Mouse (Mus musculus) thymus, postnatal 4 days (tissue): ENCODE data around the gene Poldip3.

ENCODE experiments used
- DNase-seq: peaks from one replicate; pipeline ENCODE4 v3.0.0; 2021

Gene Poldip3

DNA sequence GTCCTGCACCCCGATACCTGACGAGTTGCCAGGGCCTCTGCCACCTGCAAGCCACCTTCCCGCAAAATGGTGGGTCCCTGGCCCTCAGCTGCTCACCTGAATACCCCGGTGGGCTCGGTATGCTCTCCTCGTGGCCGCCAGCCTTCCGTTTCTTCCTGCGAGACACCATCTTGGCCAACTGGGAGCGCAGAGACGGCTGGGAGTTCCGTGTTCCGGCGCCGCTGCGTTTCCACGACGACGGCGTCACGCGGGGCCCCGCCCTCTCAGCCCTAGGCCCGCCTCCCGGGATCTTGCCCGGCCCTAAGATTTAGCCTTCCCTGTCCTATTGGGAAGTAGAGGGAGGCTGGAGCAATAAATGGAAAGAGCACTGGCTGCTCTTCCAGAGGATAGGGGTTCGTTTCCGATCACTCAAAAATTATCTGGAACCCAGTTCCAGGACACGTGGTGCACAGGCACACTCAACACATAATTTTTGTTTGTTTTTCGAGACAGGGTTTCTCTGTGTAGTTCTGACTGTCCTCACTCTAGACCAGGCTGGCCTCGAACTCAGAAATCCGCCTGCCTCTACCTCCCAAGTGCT lies 26.5 kb downstream of the Poldip3 start, which contains the start of gene Rrp7a:
Gene Rrp7a (minus strand): TSS at position 236 of the 580 bp plus-strand sequence.
- DNase-seq: peak; percentile 90

DNA sequence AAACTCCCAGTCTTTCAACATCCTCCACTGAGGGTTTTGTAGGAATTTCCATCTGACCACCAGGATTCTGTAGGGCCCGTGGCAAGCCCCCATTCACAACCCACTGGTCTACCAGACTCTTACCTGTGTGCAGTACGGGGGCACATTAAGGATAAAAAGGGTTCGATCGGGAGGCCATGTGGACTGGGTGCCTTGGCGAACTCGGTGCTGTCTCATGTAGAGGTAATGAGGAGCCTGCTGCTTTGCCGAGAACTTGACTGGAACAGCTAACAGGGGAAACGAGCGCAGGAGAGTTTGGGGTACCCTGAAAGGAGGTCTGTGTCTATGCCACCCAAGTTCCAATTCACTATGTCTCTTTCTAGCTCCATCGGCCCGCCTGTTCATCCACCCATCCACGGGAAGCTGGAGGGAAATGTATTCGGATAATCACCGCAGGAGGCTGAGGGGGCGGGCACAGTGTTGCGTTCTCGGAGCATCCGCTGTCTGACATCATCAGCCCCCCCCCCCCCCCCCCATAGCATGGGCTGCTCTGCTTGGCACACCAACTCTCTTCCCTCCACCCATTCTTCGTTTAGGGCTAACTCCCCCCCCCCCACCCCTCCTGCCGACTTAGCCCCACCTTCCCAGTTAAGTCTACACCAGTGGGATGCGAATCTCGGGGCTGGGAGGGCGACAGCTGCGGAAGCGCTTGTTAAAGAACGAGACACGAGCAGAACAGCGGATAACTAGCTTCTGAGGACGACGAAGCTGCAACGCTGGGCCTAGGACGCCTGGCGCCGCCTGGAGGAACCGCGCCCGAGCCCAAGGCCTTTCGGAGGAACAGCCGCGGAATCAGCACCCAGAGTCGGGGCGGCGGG lies 27.2 kb downstream of the Poldip3 start:
- peak; percentile 73 for DNase-seq

DNA sequence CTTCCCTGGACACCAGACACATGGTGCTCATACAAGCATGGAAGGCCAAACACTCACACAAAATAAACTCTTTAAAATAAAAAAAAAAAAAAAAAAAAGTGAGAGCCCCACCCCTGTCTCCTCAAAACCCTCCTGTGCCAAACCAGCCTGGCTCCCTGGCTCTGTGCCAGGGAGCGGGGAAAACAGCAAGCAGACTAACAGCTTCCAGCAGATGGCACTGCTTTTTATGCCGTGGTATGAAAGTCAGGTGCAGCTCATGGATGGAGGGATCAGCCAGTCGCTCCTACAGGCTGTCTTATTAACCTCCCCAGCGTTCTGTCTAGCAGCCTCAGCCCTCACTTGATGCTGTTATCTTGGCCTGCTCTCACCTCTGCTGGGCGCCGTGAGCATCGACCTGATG lies 30.8 kb downstream of the Poldip3 start:
- DNase-seq: no peak

DNA sequence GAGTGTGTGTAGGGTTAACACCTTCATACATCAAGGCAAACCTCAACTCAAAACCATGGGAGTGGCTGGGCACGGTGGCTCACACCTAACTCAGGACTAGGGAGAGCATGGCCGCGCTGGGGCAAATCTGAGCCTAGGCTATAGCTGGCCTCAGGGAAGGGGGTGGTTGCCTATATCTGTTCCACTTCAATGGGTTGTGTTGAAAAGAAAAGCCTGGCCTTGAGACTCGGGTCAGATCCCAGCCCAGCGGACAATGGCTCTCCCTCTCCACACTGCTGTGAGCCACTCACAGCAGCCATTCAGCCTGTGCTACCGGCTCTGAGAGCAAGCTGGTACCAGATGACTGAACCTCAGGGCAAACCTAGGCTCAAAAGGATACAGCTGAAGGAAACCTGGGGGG lies 34.1 kb downstream of the Poldip3 start:
- DNase-seq: no peak

DNA sequence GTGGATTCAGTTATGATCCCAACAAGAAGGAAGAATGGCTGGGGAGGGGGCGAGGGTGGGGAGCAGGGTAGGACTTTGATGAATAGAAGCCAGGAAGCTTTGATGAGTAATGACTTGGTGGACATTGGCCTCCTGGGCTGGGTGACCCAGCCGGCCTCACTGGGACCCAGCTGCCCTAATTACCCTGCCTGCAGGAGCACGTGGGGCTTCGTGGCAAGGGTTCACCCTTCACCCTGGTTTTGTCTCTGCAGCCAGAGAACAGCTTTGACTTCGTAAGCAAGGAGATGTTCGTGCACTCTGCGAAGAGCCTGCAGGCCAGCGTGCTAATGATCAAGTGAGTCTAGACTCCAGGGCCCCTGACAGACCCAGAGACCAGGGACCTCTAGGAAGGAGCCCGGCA lies 35.1 kb downstream of the Poldip3 start:
- no peak for DNase-seq

DNA sequence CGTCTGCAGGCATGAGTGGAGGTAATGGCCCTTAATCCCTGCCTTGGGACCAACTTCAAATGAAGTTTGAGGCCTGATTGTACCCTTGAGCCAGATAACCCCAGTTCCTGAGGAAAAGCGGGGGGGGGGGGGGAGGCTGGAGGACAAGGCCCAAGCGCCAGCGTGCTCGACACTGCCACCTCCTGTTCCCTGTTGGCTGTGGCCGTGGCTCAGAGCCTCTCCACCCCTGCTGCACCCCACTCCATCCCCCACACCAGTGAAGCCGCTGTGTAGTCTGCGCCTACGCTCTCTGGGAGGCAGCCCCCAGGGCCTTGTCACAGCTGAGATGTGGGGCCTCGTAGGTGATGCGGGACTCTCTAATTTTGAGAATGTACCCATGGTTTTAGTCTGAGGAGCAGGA lies 36.3 kb downstream of the Poldip3 start:
- DNase-seq: peak; percentile 86

DNA sequence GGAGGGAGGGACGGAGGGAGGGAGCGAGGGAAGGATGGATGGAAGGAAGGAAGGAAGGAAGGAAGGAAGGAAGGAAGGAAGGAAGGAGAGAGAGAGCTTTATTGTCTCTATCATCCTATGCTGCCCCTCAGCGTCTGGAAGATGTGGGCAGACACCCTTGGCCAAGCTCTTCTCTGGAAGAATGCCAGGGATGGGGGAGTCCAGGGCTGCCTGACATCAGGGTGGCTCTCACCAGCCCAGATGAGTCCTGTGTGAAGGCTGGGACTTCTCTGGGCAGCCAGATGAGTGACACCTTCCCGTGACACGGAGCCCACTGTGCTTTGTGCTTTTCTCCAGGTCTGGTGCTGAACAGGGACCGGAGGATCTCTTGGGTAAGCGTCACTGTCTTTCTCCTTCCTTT lies 37.3 kb downstream of the Poldip3 start:
- no peak for DNase-seq

DNA sequence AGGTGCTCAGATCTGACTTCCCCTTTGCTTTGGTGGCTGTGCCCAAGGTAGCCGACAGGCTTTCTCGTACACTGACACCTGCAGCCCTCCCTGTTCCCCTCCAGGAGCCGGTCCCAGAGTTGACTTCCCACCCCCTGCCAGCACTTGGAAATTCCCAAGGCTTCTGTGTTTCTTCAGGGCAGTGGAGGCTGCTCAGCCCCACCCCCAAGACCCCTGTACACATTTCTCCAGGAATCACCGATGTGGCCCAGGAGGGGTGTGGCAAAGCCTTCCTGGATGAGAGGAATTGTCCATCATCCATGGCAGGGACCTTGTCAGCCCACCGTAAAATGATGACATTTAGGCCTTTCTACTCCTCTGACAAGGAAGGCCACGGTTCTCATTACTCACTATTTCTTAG lies 37.9 kb downstream of the Poldip3 start:
- no peak for DNase-seq

DNA sequence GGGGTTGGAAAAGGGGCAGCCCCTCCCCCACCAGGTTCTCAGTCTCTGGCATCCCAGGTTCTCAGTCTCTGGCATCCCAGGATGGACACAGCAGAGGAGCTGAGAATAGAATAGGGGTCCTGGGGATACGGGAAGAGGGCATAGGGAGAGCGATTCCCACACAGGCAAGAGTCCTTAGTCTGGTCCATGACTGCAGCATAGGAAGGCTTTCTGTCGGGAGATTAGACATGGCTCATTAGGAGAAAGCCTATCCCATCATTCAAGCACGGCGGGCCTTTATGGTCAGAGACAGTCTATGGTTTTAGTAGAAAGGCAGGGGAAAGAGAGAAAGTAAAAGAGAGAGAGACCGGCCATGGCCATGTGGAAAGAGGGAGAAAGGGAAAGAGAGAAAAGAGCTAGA lies 41.4 kb downstream of the Poldip3 start:
- no peak for DNase-seq

DNA sequence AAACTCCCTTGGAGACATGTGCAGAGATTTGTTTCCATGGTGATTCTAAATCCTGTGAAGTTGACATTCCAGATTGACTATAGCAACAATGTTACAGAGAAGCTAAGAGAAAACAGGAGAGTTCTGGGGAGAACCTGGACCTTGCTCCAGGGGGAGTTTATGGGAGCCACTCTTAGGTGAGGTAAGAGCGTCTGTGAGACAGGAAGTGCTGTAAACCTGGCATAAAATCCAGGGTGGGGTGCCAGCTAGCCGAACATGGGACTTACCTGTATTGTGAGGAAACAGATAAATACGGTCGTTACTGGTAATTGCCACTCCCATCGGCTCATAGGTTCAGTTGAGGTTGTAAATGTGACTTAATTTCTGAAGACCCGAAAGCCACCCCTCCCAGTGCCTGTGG lies 42.8 kb downstream of the Poldip3 start:
- DNase-seq: no peak

DNA sequence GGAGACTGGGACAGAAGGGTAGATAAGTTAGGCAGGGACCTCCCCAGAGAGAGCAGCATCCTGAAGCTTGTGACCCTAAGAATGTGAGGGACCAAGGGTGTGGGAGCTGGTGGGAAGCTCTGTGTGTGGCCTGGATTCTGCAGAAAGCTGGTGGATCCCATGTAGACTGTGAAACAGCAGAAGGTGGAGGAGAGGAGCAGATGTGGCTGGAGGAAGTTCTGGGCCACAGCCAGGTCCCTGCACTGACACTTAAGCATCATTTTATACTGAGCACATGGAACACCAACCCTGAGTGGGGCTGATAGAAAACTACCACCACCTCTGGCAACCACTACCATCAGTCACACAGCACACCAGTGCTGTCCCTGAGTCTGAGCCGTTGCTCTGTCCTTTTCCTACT lies 46.1 kb downstream of the Poldip3 start:
- DNase-seq: no peak

DNA sequence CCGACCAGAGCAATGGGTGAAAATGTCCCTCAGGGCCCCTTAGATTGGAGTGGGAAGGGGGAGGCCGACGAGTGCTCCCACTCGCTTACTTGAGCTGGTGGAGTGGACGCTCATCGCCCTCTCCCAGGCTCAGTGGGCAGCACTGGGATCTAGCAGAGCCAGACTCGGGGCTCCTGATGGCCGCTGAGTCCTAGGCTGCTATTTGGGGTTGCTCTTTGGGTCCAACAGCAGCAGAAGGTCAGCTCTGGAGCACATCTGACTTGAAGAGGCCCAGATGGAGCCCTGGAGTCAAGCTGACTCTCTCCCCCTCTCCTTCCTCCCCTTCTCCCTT lies 48.9 kb downstream of the Poldip3 start:
- DNase-seq: no peak

DNA sequence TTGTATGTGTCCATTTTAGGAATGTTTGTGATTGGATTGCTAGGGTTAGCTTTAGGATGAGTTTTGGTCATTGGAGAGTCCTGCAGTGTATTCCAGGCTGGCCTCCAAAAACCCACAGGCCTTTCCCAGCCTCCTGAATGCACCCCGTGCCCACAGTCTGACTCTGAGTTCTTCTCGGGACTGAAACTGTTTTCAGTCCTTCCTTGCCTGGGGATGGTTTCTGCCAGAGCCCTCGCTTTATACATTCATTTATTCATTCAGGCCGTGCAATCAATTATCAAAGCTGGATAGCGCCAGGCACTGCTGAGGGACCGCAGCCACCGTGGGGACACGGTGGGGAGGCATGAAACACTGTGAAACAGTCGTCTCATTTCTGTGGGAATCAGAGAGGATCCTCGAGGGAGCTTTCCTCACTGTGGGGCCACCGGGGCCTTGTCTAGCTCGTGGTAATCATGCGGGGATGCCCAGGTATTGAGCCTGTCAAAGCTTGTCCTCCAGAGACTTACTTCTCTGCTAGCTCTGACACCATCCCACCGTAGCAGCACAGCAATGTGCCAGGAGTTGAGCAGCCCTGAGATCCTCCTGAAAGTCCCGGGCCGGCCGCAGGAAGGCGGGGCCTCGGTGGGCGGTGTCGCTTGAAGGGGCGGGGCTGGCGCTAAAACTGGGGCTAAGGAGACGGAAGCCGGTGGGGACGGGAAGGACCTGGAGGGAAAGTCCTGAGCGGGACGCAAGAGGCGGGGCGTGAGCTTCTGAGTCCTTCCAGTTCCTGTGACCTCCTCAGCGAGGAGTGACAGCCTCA lies 49.5 kb downstream of the Poldip3 start:
- DNase-seq: peak; percentile 95

DNA sequence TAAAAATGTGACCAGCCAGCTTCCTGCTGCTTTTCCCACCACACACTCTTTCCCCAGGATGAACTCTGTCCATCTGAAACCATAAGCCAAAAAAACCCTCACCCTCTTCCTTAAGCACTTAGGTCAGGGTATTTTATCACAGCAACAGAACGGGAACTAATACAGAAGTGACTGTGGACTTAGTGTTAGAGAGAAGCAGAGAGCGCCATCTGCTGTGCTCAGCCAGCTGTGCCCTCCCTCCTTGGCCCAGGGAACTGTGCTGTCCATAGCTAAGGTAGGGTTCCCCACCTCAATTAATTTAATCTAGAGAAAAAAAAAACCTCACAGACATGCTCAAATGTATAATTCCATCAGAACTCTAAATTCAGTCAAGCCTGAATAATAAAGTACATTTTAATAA lies 53.2 kb downstream of the Poldip3 start:
- peak; percentile 62 for DNase-seq

DNA sequence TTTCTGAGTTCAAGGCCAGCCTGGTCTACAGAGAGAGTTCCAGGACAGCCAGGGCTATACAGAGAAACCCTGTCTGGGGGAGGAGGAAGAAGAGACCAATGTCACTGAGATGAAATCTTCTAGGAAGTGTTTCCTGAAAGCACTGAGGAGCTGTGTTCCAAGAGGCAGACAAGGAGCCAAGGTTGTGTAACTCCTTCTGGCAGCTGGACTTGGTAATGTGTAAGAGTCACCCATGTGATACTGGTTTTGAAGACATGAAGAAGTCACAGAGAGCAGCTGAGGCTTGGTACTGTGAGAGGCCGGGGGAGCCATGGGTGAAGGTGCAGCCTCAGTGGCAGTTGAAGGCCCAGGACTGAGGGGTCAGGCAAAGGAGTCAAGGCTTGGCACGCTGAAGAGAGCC lies 55.5 kb downstream of the Poldip3 start:
- DNase-seq: no peak

DNA sequence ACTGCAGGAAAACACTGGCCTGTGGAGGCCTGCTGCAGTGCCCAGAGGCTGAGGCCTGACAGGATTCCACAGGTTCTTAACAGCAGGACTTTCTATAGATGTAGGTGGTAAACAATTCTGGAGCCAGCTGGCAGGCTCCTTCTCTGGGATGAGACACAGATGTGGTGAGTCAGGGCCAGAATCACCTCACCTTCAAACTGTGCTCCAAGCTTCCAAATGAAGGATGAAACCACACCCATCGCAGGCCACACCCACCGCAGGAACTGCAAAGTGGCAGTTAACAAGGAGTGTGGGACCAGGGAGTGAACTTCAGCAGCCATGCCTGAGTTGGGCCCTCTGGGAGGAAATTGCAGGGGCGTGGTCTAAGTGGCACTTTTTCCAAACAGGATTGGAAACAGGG lies 58.3 kb downstream of the Poldip3 start:
- no peak for DNase-seq

DNA sequence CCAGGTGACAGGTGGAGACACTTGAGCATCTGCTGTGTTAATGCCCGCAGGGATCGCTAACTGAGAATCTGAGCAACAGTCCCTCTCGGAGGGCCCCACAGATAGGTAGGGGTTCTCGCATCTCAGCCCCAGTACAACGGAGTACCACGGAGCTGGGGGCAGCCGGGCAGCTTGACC lies 59.9 kb downstream of the Poldip3 start, which contains the start of gene Serhl:
Gene Serhl (plus strand): TSS at position 78 of the 177 bp plus-strand sequence.
- DNase-seq: no peak

DNA sequence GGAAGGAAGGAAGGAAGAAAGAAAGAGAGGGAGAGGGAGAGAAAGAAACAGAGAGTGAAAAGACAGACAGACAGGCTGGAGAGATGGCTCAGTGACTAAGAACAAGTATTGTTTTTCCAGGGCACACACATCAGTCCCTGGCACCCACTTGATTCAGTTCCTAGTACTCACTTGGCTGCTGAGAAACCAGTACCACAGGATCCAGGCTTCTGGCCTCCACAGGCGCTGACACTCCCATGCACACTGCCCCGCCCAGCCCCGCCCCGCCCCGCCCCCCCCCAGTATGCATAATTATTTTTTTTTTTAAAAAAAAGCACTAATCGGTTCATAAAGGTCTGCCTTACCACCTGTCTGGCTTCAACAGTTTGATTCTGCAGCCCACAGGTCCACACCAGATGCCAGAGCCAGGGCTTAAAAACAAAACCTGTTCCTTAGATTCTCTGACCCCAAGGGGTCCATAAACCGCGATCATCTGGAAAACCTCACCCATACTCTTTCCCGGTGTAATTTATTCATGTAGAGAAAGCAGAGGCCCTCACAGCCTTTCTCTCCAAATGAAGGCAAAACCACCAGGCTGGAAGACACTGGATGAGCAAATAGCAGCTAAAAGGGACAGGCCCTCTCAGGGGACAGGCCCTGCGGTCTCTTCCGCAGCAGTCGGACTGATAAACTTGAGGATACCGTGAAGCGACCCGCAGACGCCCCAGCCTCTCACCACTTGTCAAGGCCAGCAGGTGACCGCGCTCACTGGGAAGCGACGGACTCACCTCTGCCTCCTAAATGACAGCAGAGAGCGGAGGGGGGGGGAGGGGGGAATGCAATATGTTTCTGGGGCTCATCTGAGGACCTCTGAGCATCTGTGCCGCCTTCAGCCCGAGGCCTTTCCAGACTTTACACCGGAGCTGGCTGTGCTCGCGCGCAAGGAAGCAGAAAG lies 60.4 kb downstream of the Poldip3 start:
- DNase-seq: no peak

DNA sequence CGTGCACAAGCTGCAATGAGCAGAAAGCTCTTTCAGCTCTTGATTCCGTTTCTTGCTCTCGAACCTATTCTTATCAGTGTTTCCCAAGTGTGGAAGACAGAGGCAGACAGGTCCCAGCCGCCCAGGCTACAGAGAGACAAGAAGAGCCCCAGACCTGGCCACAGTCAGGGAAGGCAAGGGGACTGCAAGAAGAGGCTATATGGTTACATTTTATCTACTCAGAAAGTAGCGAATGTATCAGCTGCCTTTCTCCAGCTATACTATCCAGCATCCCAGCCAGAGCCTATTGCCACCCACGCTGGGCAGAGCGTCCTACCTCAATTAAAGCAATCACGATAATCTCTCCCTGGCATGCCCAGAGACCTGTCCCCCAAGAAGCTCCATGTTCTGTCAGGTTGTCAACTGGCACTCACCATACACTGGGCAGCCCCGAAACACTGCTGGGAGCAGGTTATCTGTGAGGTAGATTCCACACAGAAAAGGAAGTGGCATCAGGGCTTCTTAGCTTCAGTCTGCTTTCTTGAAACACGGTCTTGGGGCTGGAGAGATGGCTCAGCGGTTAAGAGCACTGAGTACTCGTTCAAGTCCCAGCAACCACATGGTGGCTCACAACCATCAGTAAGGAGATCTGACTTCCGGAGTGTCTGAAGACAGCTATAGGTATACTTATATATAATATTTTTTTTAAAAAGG lies 62.4 kb downstream of the Poldip3 start:
- DNase-seq: no peak

DNA sequence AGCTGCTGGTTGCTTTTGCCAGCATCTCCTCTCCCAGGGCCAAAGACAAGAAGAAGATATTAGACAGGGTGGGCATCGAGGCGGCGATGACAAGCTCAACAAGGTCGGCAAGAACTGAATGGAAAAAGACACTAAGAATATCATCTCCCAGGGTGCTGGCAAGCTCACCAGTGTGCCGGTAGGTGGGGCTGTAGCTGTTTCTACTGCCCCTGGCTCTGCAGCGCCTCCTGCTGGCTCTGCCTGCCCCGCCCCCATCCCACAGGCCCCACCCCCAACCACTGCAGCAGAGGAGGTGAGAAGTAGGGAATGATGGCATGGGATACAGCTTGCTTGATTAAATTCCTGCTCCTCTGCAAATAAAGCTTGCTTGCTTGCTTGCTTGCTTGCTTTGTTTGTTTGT lies 63.3 kb downstream of the Poldip3 start:
- peak; percentile 90 for DNase-seq

DNA sequence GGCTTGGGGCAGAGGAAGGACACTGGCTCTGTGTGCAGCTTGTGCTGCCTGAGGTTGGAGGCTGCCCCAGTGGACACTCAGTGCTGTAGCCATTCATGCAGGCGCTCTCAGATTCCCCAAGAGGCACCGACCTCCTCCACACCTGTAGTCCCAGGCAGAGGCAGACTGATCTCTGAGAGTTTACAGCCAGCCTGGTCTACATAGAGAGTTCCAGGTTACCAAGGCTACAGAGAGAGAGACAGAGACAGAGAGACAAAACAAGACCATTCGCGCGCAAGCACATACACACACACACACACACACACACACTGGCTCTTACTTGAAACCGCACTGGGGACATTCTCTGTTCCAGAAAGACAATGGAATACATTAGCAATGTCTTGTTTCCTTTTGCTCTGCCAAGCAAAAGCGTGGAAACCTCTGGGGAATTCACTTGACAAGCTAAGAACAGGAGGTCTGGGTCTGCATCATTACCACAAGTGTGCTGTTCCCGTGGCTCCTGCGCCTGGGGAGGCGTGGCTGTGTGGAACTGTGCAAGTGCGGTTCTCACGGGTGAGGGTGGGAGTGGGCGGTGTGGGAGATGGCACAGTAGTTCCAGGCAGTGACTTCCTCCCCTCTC lies 65.1 kb downstream of the Poldip3 start:
- peak; percentile 34 for DNase-seq

DNA sequence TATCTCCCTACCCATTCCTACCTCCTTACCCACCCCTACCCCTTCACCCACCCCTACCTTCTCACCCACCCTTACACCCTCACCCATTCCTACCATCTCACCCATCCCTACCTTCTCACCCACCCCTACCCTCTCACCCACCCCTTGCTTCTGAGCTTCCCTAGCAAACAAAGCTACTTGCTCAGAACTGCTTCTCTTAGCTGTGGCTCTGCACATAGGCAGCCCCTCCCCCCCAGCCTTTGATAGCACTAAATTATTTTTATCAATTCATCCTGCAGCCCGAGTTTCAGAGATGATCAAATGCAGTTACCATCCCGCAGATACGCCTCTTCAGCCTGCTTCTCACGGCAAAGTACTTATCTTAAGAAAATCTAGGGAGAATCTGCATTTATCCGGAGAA lies 65.7 kb downstream of the Poldip3 start:
- no peak for DNase-seq
